Mouse (Mus musculus) heart, embryonic 16.5 days (tissue): ENCODE data around the gene Usp4. TPM values are rescaled to one million over a fixed set of nuclear protein-coding genes. Genes with fewer than 3 reads are reported as not detected.

ENCODE experiments used
- ATAC-seq: fragments of 200-750 bp; cut with Nextera tagmentation; replicated peaks from 2 replicates; pipeline ENCODE4 v1.8.0; 2017; ENCODE audit warnings: moderate number of reproducible peaks; ENCODE audit not compliant: insufficient read depth, low FRiP score; ENCODE audit errors: extremely low read depth
- H3K27ac ChIP-seq: fragments of 300-500 bp; sonication (generic); 2 replicates; pipeline ENCODE4 v1.5.1; 2014; ENCODE audit warnings: mild to moderate bottlenecking, low read length, control low read depth, moderate library complexity
- H3K27me3 ChIP-seq: fragments of 300-500 bp; sonication (generic); 2 replicates; pipeline ENCODE4 v1.6.1; 2014; ENCODE audit warnings: low read length, mixed read lengths; ENCODE audit not compliant: control insufficient read depth, insufficient read depth
- H3K36me3 ChIP-seq: fragments of 300-500 bp; sonication (generic); 2 replicates; pipeline ENCODE4 v1.6.1; 2014; ENCODE audit not compliant: control insufficient read depth, insufficient read depth
- H3K4me1 ChIP-seq: fragments of 300-500 bp; sonication (generic); 2 replicates; pipeline ENCODE4 v1.6.1; 2014; ENCODE audit warnings: low read length, mixed read lengths; ENCODE audit not compliant: control insufficient read depth, insufficient read depth
- H3K4me2 ChIP-seq: fragments of 300-500 bp; sonication (generic); 2 replicates; pipeline ENCODE4 v1.6.1; 2014; ENCODE audit warnings: low read depth, mild to moderate bottlenecking, control low read depth, low read length
- H3K4me3 ChIP-seq: fragments of 300-500 bp; sonication (generic); 2 replicates; pipeline ENCODE4 v1.5.1; 2014; ENCODE audit warnings: mild to moderate bottlenecking, control low read depth, low read length
- H3K9ac ChIP-seq: fragments of 300-500 bp; sonication (generic); 2 replicates; pipeline ENCODE4 v1.6.1; 2014; ENCODE audit warnings: low read length, control low read depth
- H3K9me3 ChIP-seq: fragments of 300-500 bp; sonication (generic); replicated peaks from 2 replicates; pipeline ENCODE4 v1.6.1; 2016; ENCODE audit warnings: low read length; ENCODE audit not compliant: control insufficient read depth
- WGBS: fragments of 180-500 bp; shearing (Covaris S2); extraction: QIAGEN DNeasy Blood & Tissue Kit; methylation state at CpG from one replicate; pipeline ENCODE4 v1.1.7; 2014; 5-methylcytosine and 5-hydroxymethylcytosine counted together
- polyA plus RNA-seq: library from polyadenylated mRNA; unstranded; fragments of >200 nt; fragmentation: Nextera tagmentation; extraction: Ambion mirVana; gene quantifications from 2 replicates; pipeline ENCODE4 v1.2.1, GENCODE M21; 2015

The Usp4 gene
- polyA plus RNA-seq, 1 experiment from 2014 or later, result 83.6 TPM

DNA sequence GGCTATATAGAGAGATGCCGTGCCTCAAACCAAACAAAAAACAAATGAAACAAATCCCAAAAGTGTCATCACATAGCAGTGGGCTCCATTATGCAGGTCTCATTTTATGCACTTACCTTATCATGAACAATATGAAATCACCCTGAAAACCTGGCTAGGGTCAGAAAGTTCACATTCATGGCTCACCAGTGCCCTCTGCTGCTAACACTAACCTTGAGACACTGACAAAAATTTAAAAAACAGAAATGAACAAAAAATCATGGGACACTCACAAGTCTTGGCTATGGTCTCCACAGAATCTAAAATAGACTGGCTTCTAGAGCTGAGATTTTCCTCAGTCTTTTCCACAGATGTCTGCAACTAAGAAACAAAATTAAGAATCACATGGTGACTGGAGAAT, 64.6 kb downstream of the Usp4 start:
- no peak overlapping the region for H3K27ac ChIP-seq
- no peaks in the 10 kb centered on the region for H3K27me3 ChIP-seq
- 68% methylated on average over 1 of the region's 1 CpGs for WGBS
- no peaks in the 10 kb centered on the region; the same call in 1 of the 2 replicates for H3K4me1 ChIP-seq
- H3K9ac ChIP-seq, result no peak overlapping the region
- H3K9me3 ChIP-seq, result no peaks in the 10 kb centered on the region
- no peak overlapping the region for H3K4me3 ChIP-seq
- H3K4me2 ChIP-seq, result no peak overlapping the region
- no peak for ATAC-seq
- no peaks in the 10 kb centered on the region for H3K36me3 ChIP-seq

DNA sequence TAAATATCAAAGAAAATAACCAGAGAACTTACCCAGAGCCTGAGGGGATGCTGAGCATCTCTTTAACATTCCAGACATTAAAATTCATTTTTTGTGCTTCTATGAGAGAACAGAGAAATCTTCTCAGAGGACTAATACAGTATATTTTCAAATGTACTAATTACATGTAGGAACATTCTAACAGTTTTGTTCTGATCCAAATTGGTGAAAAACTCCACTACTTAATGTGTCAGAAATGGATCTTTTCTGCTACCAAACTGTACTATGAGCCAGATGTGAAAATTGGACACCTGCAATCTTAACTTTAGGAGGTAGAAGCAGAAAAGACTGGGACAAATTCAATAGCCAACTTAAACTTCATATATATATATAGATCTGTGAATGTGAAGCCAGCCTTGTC, 80.7 kb downstream of the Usp4 start, which contains the start of gene Ccdc36:
TSS of gene Ccdc36 (minus strand) at position 101 of the 400 bp plus-strand sequence.
- no peak for ATAC-seq
- no peak within 1 kb of the TSS for H3K4me3 ChIP-seq
- no peak within 1 kb of the TSS for H3K4me2 ChIP-seq
- H3K4me1 ChIP-seq, result no peaks in the 10 kb centered on the region
- no peak within 1 kb of the TSS for H3K27ac ChIP-seq
- H3K9me3 ChIP-seq, result no peaks in the 10 kb centered on the region
- no peak within 1 kb of the TSS for H3K9ac ChIP-seq
- H3K27me3 ChIP-seq, result no peaks in the 10 kb centered on the region
- no peaks in the 10 kb centered on the region for H3K36me3 ChIP-seq

DNA sequence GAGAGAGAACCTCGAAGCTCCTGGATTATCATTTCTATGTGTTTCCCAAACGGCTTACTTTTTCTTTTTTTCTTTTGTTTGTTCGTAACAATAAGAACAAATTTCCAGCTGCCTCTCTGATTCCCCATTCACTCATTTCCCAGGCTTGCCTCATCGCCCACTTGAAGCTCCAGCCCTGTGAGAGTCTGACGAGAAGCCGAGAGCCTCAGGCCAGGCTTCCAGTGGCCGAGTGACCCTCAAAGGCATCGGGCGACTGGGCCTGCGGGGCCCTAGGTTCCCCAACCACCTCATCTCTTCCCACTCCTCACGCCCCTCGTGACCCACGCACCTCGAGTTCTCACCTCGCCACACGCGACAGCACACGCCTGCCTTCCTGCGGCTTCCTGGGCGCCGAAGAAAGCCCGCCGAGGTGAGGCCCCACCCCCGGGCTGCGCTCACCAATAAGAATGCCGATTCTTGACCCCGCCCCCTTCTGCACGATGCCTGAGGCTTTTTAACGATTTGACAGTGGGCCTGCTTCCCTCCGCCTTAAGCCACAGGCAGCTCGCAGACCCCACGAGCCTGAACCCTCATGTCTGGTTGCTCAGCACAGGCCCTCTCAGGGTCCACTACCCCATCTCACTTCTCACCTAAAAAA, 83.9 kb downstream of the Usp4 start:
- Histone ChIP-seq H3K27ac (no peak overlapping the region), H3K36me3 (no peaks in the 10 kb centered on the region), H3K9me3 (no peaks in the 10 kb centered on the region; the same call in 1 of the 2 replicates), H3K9ac (0 out of 2 replicates have a peak overlapping the region, but pooled peaks have one; percentile 39), H3K27me3 (no peaks in the 10 kb centered on the region), H3K4me2 (peak overlapping the region; percentile 63), H3K4me3 (peak overlapping the region; percentile 31), H3K4me1 (no peaks in the 10 kb centered on the region)
- ATAC-seq, result no peak
- 38% methylated on average over 32 of the region's 32 CpGs for WGBS

DNA sequence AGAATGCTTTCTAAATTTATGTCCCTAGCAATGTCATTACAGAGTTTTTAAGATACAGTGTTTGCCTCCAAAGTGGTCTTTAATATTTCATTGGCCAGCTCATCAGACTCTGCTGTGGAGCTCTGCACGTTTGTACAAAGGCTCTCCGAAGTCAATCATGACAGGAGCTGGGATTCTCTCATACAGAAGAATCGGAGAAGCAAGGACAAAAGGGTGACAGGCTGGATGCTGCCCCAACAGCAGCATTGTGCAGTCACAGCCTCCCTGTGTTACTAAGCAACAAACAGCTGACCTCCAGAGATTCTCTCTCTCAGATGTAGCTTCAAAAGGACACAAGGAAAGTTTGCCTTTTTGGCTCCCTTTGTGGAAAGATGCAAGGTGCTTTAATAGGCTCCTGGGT, 88.5 kb downstream of the Usp4 start, which contains the start of gene BC048562:
TSS of gene BC048562 (plus strand) at position 301 of the 400 bp plus-strand sequence.
- H3K4me1 ChIP-seq, result peaks cover 12% of the 10 kb centered on the region
- H3K4me3 ChIP-seq, result no peak within 1 kb of the TSS
- ATAC-seq, result no peak
- 72% methylated on average over 3 of the region's 3 CpGs for WGBS
- H3K27me3 ChIP-seq, result no peaks in the 10 kb centered on the region
- no peak within 1 kb of the TSS for H3K4me2 ChIP-seq
- no peak within 1 kb of the TSS for H3K27ac ChIP-seq
- H3K9ac ChIP-seq, result no peak within 1 kb of the TSS
- no peaks in the 10 kb centered on the region; the same call in 1 of the 2 replicates for H3K9me3 ChIP-seq
- H3K36me3 ChIP-seq, result no peaks in the 10 kb centered on the region

DNA sequence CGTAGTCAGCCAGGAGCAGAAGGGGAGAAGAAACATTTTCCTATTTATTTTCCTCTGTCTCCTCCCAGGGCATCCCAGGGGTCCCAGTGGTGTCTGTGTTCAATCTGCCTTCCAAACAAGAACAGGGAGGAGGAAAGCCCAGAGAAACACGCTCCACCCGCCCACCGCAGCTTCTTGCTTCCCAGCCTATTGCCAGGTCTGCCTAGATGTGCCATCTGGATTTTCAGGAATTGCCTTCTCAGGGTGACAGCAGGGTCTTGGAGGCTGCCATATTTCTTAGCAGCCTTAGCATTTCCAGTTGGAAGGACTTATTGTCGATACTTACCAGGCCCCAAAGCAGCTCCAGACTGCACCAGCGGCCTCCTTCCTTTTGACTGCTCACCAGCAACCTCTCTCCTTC, 91.5 kb downstream of the Usp4 start:
- no peaks in the 10 kb centered on the region for H3K27me3 ChIP-seq

DNA sequence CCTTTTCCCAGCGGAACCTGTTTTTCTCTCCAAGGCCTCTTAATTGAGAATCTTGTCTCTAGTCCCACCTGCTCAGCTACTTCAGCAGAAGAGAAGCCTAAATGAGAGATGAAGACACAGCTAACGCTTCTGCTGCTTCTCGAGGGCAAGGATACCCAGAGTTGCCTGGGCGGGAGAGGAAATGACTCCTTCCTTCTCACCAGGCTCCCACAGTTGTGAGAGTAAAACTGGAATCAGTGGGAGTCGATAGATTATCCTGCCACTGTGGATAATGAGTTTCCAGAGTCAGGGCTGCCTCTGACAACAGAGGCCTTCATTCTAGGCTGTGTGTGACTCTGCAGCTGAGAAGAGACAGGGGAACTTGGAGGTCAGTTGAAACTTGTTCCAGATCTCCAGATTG, 92.8 kb downstream of the Usp4 start:
- Histone ChIP-seq H3K4me3 (no peak overlapping the region), H3K27me3 (no peaks in the 10 kb centered on the region), H3K4me2 (no peak overlapping the region), H3K9ac (no peak overlapping the region), H3K4me1 (peaks cover 24% of the 10 kb centered on the region), H3K9me3 (no peaks in the 10 kb centered on the region; the same call in 1 of the 2 replicates), H3K36me3 (no peaks in the 10 kb centered on the region), H3K27ac (peak overlapping the region; percentile 74)
- 57% methylated on average over 5 of the region's 5 CpGs for WGBS
- ATAC-seq, result no peak

More for the DNA sequence above, 91.5 kb downstream of the Usp4 start:
- WGBS, result 74% methylated on average over 6 of the region's 6 CpGs
- no peak overlapping the region for H3K4me3 ChIP-seq
- peaks cover 24% of the 10 kb centered on the region for H3K4me1 ChIP-seq
- H3K36me3 ChIP-seq, result no peaks in the 10 kb centered on the region
- no peak overlapping the region for H3K4me2 ChIP-seq
- no peak overlapping the region for H3K27ac ChIP-seq
- no peak for ATAC-seq
- H3K9me3 ChIP-seq, result no peaks in the 10 kb centered on the region; the same call in 1 of the 2 replicates
- no peak overlapping the region for H3K9ac ChIP-seq

DNA sequence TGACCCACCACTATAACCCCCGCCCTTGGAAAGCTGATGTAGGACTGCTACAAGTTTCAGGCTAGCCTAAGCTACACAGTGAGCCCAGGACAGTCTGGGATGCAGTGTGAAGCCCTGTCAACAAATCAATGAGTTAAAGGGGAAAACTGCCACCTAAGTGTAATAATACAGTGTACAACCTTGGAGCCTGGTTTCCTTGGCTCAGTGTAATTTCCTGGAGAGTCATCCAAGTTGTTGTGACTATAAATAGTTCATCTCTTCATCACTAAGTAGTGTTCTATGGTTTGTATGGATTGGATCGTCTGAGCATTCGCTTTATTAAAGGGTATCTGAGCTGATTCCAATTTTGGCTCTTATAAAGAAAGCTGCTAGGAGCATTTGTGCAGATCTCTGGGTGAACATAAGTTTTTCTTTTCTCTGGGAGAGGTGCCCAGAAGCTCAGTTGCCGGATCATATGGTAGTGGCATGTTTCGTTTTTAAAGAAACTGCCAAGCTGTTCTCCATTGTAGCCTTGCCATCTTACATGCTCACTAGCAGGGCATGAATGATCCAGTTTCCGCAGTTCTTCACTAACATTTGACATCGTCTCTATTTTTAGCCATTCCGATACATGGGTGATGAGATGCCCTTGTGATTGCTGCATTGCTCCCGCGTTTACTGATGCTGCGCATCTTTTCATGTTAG, 93.7 kb downstream of the Usp4 start:
- no peaks in the 10 kb centered on the region for H3K9me3 ChIP-seq
- peak overlapping the region; percentile 74 for H3K27ac ChIP-seq
- peak overlapping the region; percentile 50 for H3K4me2 ChIP-seq
- ATAC-seq, result 0 out of 2 replicates have a peak, but pooled peaks have one; percentile 63
- peak overlapping the region; percentile 21; the same call in 1 of the 2 replicates for H3K9ac ChIP-seq
- WGBS, result 43% methylated on average over 11 of the region's 11 CpGs
- H3K27me3 ChIP-seq, result no peaks in the 10 kb centered on the region
- H3K4me1 ChIP-seq, result peaks cover 24% of the 10 kb centered on the region
- H3K36me3 ChIP-seq, result no peaks in the 10 kb centered on the region
- no peak overlapping the region for H3K4me3 ChIP-seq
